ENCODE assay signal across 9 mouse cellular contexts in genomic region chr10:36834224-36834623, GRCm38 (mm10).
DNase-seq lines count a peak whose midpoint lies in the region; ATAC-seq and TF ChIP-seq lines count a peak whose summit lies in the region.
"Had no signal": no experiment of that assay in that cellular context is flagged by ENCODE, and none has a peak within 500 bp of the region (broad histone marks: within the 10 kb centered on the region; RNA-seq: fewer than 3 reads in every experiment).

No protein-coding gene starts in this region.

- no peak for ATAC-seq in forebrain, embryonic 15.5 days (replicated peaks)

- no peak overlapping the region for H3K9ac ChIP-seq in forebrain, embryonic 15.5 days (replicated peaks)
- H3K9ac ChIP-seq: heart, embryonic 13.5 days had no signal

- H3K4me2 ChIP-seq in forebrain, embryonic 15.5 days (replicated peaks) = no peak overlapping the region
- H3K4me2 ChIP-seq: heart, embryonic 13.5 days had no signal

- no peaks in the 10 kb centered on the region for H3K9me3 ChIP-seq in forebrain, embryonic 10.5 days
- H3K9me3 ChIP-seq in forebrain, embryonic 15.5 days = no peaks in the 10 kb centered on the region
- H3K9me3 ChIP-seq: heart, embryonic 13.5 days had no signal

- H3K27me3 ChIP-seq in forebrain, embryonic 10.5 days (ENCODE audit: poor library complexity, severe bottlenecking) = no peaks in the 10 kb centered on the region
- no peaks in the 10 kb centered on the region for H3K27me3 ChIP-seq in forebrain, embryonic 15.5 days
- H3K27me3 ChIP-seq: heart, embryonic 13.5 days had no signal

- DNase-seq in forebrain, embryonic 10.5 days (ENCODE audit: extremely low spot score, low spot score) = peak; percentile 21
- DNase-seq in lung, adult 2 months = no peak
- no peak for DNase-seq in lung, postnatal 25 days (ENCODE audit: low spot score)
- peak; percentile 66 for DNase-seq in adrenal gland, postnatal 25 days
- DNase-seq in kidney, postnatal 10 days = peak; percentile 48
- peak; percentile 9 for DNase-seq in retina, adult 2 months (ENCODE audit: low read depth, low spot score)
- no peak for DNase-seq in c-Kit-positive CD71-positive TER-119-positive erythroid progenitor cells, embryonic 14.5 days (ENCODE audit: low spot score)

- H3K4me1 ChIP-seq in forebrain, embryonic 10.5 days = no peaks in the 10 kb centered on the region
- H3K4me1 ChIP-seq in forebrain, embryonic 15.5 days = peaks cover 7% of the 10 kb centered on the region
- H3K4me1 ChIP-seq in lung, adult 2 months (ENCODE audit: control insufficient read depth, insufficient read depth, low read length) = no peaks in the 10 kb centered on the region
- H3K4me1 ChIP-seq: heart, embryonic 13.5 days had no signal

- WGBS in forebrain, embryonic 10.5 days = 22% methylated on average over 5 of the region's 5 CpGs
- 15% methylated on average over 5 of the region's 5 CpGs for WGBS in forebrain, embryonic 15.5 days
- 17% methylated on average over 5 of the region's 5 CpGs for WGBS in lung, adult 2 months

- no peak overlapping the region for H3K27ac ChIP-seq in forebrain, embryonic 10.5 days
- no peak overlapping the region for H3K27ac ChIP-seq in forebrain, embryonic 15.5 days (replicated peaks)
- H3K27ac ChIP-seq: heart, embryonic 13.5 days had no signal

- TF ChIP-seq CTCF in lung, adult 2 months (IDR thresholded peaks at IDR 0.05; ENCODE audit: insufficient read depth, low read length) = peak; percentile 51

- TF ChIP-seq POLR2A in lung, adult 2 months (IDR thresholded peaks at IDR 0.05; ENCODE audit: borderline replicate concordance, extremely low read depth, low read depth, low read length) = no peak

- H3K36me3 ChIP-seq in forebrain, embryonic 10.5 days (replicated peaks) = no peaks in the 10 kb centered on the region
- no peaks in the 10 kb centered on the region for H3K36me3 ChIP-seq in forebrain, embryonic 15.5 days
- H3K36me3 ChIP-seq: heart, embryonic 13.5 days had no signal

- H3K4me3 ChIP-seq in forebrain, embryonic 10.5 days = no peak overlapping the region
- no peak overlapping the region for H3K4me3 ChIP-seq in forebrain, embryonic 15.5 days
- no peak overlapping the region for H3K4me3 ChIP-seq in lung, adult 2 months (replicated peaks; ENCODE audit: extremely low read depth, low read depth, low read length)
- H3K4me3 ChIP-seq: heart, embryonic 13.5 days had no signal

Comparison
In these comparisons a context has a peak if more than half of its experiments do, and no peak if none do; other contexts are left out.
1. DNase-seq: peak in forebrain, embryonic 10.5 days (single experiment), adrenal gland, postnatal 25 days (single experiment), kidney, postnatal 10 days (single experiment) and retina, adult 2 months (single experiment); none in lung, adult 2 months (single experiment), lung, postnatal 25 days (single experiment) and c-Kit-positive CD71-positive TER-119-positive erythroid progenitor cells, embryonic 14.5 days (single experiment).